Mouse (Mus musculus): ENCODE measurements around the gene Cldn34b2. TPM values are rescaled to one million over a fixed set of nuclear protein-coding genes. Genes with fewer than 3 reads are reported as not detected.
"Not testable (repeated sequence)": the region's sequence is repeated elsewhere in the genome, so short reads cannot be mapped to it uniquely, and the experiment has no call there.

The Cldn34b2 gene
- polyA plus RNA-seq, 1 experiment from 2014 or later = not detected

- Histone ChIP-seq H3K4me1 (replicated peaks) (no peaks in the 10 kb centered on the region), H3K36me3 (no peaks in the 10 kb centered on the region), H3K4me3 (replicated peaks) (no peak overlapping the region), H3K4me2 (no peak overlapping the region), H3K27me3 (no peaks in the 10 kb centered on the region), H3K27ac (no peak overlapping the region), H3K9me3 (replicated peaks) (no peaks in the 10 kb centered on the region), H3K9ac (no peak overlapping the region)
- DNase-seq (no peak), ATAC-seq (ENCODE audit: low read depth) (no peak)
Observed at GRCm38 (mm10) chrX:155098024-155098423, 30.2 kb downstream of the Cldn34b2 start.

GRCm38 (mm10) chrX:155093566-155093965 lies 34.6 kb downstream of the Cldn34b2 start, which contains the start of gene Magea2:
Gene Magea2, minus strand, starts transcription at chrX:155093666.
- 50% methylated on average over 4 of the region's 4 CpGs for WGBS (ENCODE audit: insufficient replicate concordance)
- H3K9me3 ChIP-seq (replicated peaks); H3K27me3 ChIP-seq; H3K4me2 ChIP-seq; H3K36me3 ChIP-seq; DNase-seq; H3K27ac ChIP-seq; H3K4me1 ChIP-seq (replicated peaks); H3K9ac ChIP-seq; ATAC-seq (ENCODE audit: low read depth); H3K4me3 ChIP-seq (replicated peaks): not testable (repeated sequence)

- WGBS (ENCODE audit: insufficient replicate concordance) = 63% methylated on average over 1 of the region's 2 CpGs
- not testable (repeated sequence) for H3K9ac ChIP-seq; DNase-seq; H3K36me3 ChIP-seq; ATAC-seq (ENCODE audit: low read depth); H3K4me1 ChIP-seq (replicated peaks); H3K27me3 ChIP-seq; H3K27ac ChIP-seq; H3K4me2 ChIP-seq; H3K9me3 ChIP-seq (replicated peaks); H3K4me3 ChIP-seq (replicated peaks)
Observed at GRCm38 (mm10) chrX:155089693-155090092, 38.5 kb downstream of the Cldn34b2 start, which contains the start of gene Magea1. Gene Magea1, minus strand, starts transcription at chrX:155089793.

Other genes with a start within 250 kb of the Cldn34b2 start
- not detected in 2 replicates for gene Cldn34b1, start 238.1 kb downstream of the Cldn34b2 start, polyA plus RNA-seq (2015; fragmentation: Nextera tagmentation; extraction: Ambion mirVana)
- not detected in 2 replicates for gene Magea6, start 192.4 kb downstream of the Cldn34b2 start, polyA plus RNA-seq (2015; fragmentation: Nextera tagmentation; extraction: Ambion mirVana)
- not detected in 2 replicates for gene Magea3, start 178.9 kb downstream of the Cldn34b2 start, polyA plus RNA-seq (2015; fragmentation: Nextera tagmentation; extraction: Ambion mirVana)
- not detected in 2 replicates for gene Magea8, start 132.6 kb downstream of the Cldn34b2 start, polyA plus RNA-seq (2015; fragmentation: Nextera tagmentation; extraction: Ambion mirVana)
- not detected in 2 replicates for gene Magea5, start 65.3 kb downstream of the Cldn34b2 start, polyA plus RNA-seq (2015; fragmentation: Nextera tagmentation; extraction: Ambion mirVana)
- not detected in 2 replicates for gene Magea1, start 38.6 kb downstream of the Cldn34b2 start, polyA plus RNA-seq (2015; fragmentation: Nextera tagmentation; extraction: Ambion mirVana)
- not detected in 2 replicates for gene Magea2, start 34.7 kb downstream of the Cldn34b2 start, polyA plus RNA-seq (2015; fragmentation: Nextera tagmentation; extraction: Ambion mirVana)
- gene Sat1, start 88.0 kb upstream of the Cldn34b2 start, polyA plus RNA-seq (2015; fragmentation: Nextera tagmentation; extraction: Ambion mirVana) = 75.5 and 84.7 TPM in 2 replicates
- gene Acot9, start 134.0 kb upstream of the Cldn34b2 start, polyA plus RNA-seq (2015; fragmentation: Nextera tagmentation; extraction: Ambion mirVana) = 15.1 and 16.6 TPM in 2 replicates
- 146 and 161 TPM in 2 replicates for gene Prdx4, start 212.3 kb upstream of the Cldn34b2 start, polyA plus RNA-seq (2015; fragmentation: Nextera tagmentation; extraction: Ambion mirVana)

Data from liver, embryonic 13.5 days (tissue).